Mouse (Mus musculus): ENCODE measurements at regions not wholly inside any gene's neighbourhood (a gene's known extent, or its start where the extent isn't known, plus 50 kb on each side); places are given as distances from the start of the nearest gene placed in this dataset.

- DNase-seq (ENCODE audit: low spot score in 2 of 2), result no peak
Observed at GRCm38 (mm10) chr1:167905424-167905823, 216.4 kb downstream of the Lmx1a start.

GRCm38 (mm10) chr1:167912074-167912473 is 223.0 kb downstream of the Lmx1a start:
- DNase-seq (ENCODE audit: low spot score in 2 of 2), result no peak

- DNase-seq (ENCODE audit: low spot score in 2 of 2), result peak; percentile 36 to 85
Observed at GRCm38 (mm10) chr1:167914982-167915561, 226.0 kb downstream of the Lmx1a start.

- DNase-seq (ENCODE audit: low spot score in 2 of 2), result no peak
Observed at GRCm38 (mm10) chr1:167915578-167916275, 226.7 kb downstream of the Lmx1a start.

GRCm38 (mm10) chr1:167922917-167923316 is 233.9 kb downstream of the Lmx1a start:
- DNase-seq (ENCODE audit: low spot score in 2 of 2), result no peak

GRCm38 (mm10) chr1:167928060-167928467 is 239.0 kb downstream of the Lmx1a start:
- no peak for DNase-seq (ENCODE audit: low spot score in 2 of 2)

GRCm38 (mm10) chr1:167929729-167930341 is 240.8 kb downstream of the Lmx1a start:
- no peak for DNase-seq (ENCODE audit: low spot score in 2 of 2)

GRCm38 (mm10) chr1:167932088-167932487 is 243.1 kb downstream of the Lmx1a start:
- no peak for DNase-seq (ENCODE audit: low spot score in 2 of 2)

GRCm38 (mm10) chr1:167936726-167937125 is 247.7 kb downstream of the Lmx1a start:
- no peak for DNase-seq (ENCODE audit: low spot score in 2 of 2)

GRCm38 (mm10) chr1:167938176-167938575 is 249.1 kb downstream of the Lmx1a start:
- DNase-seq (ENCODE audit: low spot score in 2 of 2), result no peak

GRCm38 (mm10) chr1:167942037-167942470 is 253.0 kb downstream of the Lmx1a start:
- DNase-seq (ENCODE audit: low spot score in 2 of 2), result no peak

- DNase-seq (ENCODE audit: low spot score in 2 of 2), result no peak
Observed at GRCm38 (mm10) chr1:167943121-167943520, 254.1 kb downstream of the Lmx1a start.

GRCm38 (mm10) chr1:167945615-167946252 is 256.7 kb downstream of the Lmx1a start:
- DNase-seq (ENCODE audit: low spot score in 2 of 2), result no peak

- no peak for DNase-seq (ENCODE audit: low spot score in 2 of 2)
Observed at GRCm38 (mm10) chr1:167947866-167948265, 258.8 kb downstream of the Lmx1a start.

- DNase-seq (ENCODE audit: low spot score in 2 of 2), result no peak
Observed at GRCm38 (mm10) chr1:167951717-167952116, 262.7 kb downstream of the Lmx1a start.

GRCm38 (mm10) chr1:167958531-167958930 is 269.5 kb downstream of the Lmx1a start:
- DNase-seq (ENCODE audit: low spot score in 2 of 2), result peak in 1 of 2 experiments; percentile 36

- DNase-seq (ENCODE audit: low spot score in 2 of 2), result no peak
Observed at GRCm38 (mm10) chr1:167969545-167969944, 280.5 kb downstream of the Lmx1a start.

GRCm38 (mm10) chr1:167969985-167970384 is 280.9 kb downstream of the Lmx1a start:
- DNase-seq (ENCODE audit: low spot score in 2 of 2), result no peak

- no peak for DNase-seq (ENCODE audit: low spot score in 2 of 2)
Observed at GRCm38 (mm10) chr1:167976708-167977107, 287.7 kb downstream of the Lmx1a start.

- DNase-seq (ENCODE audit: low spot score in 2 of 2), result no peak
Observed at GRCm38 (mm10) chr1:167979187-167979586, 290.1 kb downstream of the Lmx1a start.

GRCm38 (mm10) chr1:167979588-167979987 is 290.6 kb downstream of the Lmx1a start:
- DNase-seq (ENCODE audit: low spot score in 2 of 2), result no peak

- no peak for DNase-seq (ENCODE audit: low spot score in 2 of 2)
Observed at GRCm38 (mm10) chr1:167981292-167981691, 292.3 kb downstream of the Lmx1a start.
